Mouse (Mus musculus): Measurements from ENCODE around the gene Gm29609. TPM values are rescaled to one million over a fixed set of nuclear protein-coding genes. Genes with fewer than 3 reads are reported as not detected.

The Gm29609 gene
- total RNA-seq, 2 experiments from 2014 or later, result 3.5 to 3.8 TPM

DNA sequence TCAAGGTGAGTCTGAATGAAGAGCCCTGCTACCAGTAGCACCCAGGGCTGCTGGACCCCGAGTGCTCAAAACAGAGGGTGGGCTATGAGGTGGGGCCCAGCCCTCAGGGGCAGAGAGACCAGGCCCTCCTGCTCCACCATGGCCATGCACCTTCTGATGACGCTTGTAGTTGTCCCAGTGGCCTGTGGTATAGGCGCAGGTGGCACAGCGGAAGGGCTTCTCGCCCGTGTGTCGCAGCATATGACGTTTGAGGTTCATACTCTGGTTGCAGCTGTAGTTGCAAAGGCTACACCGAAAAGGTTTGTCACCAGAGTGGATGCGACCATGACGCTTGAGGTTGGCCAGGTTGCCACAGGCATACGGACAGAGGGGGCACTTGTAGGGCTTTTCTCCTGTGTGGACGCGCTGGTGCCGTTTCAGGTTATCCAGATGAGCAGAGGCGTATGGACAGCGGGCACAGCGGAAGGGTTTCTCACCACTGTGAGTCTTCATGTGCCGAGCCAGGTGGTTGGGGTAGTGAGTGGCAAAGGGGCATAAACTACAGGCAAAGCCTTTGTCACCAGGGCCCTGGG is 19.7 kb upstream of the Gm29609 start:
- intact Hi-C loops (cut with DNase I), result loop anchor here (10.0 kb wide), 1 partner anchor 245 kb away; no protein-coding TSS in a partner anchor

DNA sequence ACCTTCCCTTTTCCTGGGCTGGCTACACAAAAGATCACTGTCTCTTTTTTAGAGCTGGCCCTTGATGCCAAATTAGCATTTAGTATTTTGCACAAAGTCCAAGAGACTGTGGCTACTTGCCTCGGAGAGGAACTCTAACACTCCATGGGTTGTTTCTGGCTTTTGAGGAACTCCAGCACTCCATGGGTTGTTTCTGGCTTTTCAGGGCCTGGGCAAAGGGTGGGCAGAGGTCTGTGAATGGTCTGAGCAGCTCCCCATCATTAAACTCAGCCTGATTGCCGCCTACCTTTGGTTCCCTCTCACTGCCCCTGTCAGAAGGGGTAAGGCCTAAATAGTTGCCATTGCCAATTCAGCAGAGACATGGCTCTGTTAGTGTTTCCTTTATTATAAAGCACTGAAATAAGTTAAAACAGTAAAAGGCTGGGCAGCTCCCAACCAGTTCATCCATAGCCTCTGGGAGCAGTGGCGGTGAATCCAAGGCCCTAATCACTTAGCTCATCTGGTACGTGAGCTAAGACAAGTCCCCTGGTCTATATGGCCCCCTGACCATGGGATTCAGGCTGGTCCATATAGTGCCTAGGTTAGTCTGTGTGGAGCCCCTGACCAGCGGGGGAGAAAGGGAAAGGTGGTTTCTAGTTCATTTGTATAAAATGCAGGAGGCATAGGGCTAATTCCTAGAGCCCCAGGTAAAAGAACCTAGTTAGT is 19.1 kb upstream of the Gm29609 start:
- no peak for DNase-seq (ENCODE audit: low spot score in 2 of 2)
- intact Hi-C loops (cut with DNase I), result loop anchor here (10.0 kb wide), 1 partner anchor 244 kb away; no protein-coding TSS in a partner anchor

More for the DNA sequence above, 19.7 kb upstream of the Gm29609 start:
- DNase-seq (ENCODE audit: low spot score in 2 of 2), result no peak

DNA sequence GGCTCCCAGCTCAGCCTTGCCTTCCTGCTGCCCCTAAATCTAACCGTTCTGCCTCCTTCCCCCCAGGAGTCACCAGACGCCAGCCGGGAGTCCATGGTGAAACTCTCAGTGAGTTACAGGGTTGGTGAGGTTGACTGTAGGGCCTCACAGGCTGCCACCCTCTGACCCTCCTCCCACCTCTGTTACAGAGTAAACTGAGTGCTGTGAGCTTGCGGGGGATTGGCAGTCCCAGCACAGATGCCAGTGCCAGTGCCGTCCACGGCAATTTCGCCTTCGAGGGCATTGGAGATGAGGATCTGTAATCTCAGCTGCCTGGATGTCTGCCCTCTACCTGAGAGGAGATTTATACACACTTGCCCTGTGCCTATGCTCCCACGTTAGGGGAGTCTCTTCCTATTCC is 18.5 kb upstream of the Gm29609 start:
- intact Hi-C loops (cut with DNase I), result loop anchor here (10.0 kb wide), 1 partner anchor 243 kb away; no protein-coding TSS in a partner anchor
- DNase-seq (ENCODE audit: low spot score in 2 of 2), result no peak

DNA sequence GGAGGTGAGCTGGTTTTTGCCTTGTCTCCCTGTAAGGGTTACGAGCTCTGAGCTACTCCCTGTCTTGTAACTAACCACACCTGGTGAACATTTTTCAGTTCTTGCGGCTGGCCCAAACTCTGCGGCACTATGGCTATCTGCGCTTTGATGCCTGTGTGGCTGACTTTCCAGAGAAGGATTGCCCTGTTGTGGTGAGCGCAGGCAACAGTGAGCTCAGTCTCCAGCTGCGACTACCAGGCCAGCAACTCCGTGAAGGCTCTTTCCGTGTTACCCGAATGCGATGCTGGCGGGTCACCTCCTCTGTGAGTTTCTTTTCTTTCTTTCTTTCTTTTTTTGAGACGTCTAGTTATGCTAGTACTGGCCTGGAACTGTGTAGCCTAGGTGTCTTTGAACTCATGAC is 17.4 kb upstream of the Gm29609 start:
- DNase-seq (ENCODE audit: low spot score in 2 of 2), result no peak
- intact Hi-C loops (cut with DNase I), result loop anchor here (10.0 kb wide), 1 partner anchor 242 kb away; no protein-coding TSS in a partner anchor

DNA sequence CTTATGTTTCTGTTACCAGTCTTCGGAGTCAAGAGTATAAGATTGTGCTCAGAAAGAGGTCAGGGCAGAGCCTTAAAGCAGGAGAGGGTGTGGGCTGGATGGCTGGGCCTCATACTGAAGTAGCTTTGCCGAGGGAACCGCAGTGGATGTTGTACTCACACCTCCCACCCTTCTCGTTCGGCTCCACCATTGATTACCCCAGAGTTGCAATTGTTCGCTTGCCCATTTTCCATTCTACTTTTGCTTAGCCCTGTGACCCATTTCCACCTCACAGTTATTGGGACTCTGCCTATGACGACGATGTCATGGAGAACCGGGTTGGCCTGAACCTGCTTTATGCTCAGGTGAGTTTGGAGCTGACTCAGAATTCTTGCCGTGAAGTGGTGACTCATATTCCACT is 16.5 kb upstream of the Gm29609 start:
- intact Hi-C loops (cut with DNase I), result loop anchor here (10.0 kb wide), 1 partner anchor 241 kb away; no protein-coding TSS in a partner anchor
- DNase-seq (ENCODE audit: low spot score in 2 of 2), result no peak

DNA sequence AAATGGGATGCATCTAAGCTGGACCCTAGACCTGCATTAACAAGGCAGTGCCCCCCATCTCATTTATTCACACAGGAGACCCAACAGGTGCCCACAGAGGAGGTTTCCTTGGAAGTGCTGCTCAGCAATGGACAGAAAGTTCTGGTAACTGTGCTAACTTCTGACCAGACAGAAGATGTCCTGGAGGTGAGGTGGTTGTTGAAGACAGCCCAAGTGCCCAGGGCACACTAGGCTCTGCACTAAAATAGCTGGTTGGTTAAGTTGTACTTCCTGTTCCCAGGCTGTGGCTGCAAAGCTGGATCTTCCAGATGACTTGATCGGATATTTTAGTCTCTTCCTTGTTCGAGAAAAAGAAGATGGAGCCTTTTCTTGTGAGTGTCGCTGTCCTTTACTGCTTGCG is 16.0 kb upstream of the Gm29609 start:
- intact Hi-C loops (cut with DNase I), result loop anchor here (10.0 kb wide), 1 partner anchor 241 kb away; no protein-coding TSS in a partner anchor
- peak in 1 of 2 experiments; percentile 31 for DNase-seq (ENCODE audit: low spot score in 2 of 2)

DNA sequence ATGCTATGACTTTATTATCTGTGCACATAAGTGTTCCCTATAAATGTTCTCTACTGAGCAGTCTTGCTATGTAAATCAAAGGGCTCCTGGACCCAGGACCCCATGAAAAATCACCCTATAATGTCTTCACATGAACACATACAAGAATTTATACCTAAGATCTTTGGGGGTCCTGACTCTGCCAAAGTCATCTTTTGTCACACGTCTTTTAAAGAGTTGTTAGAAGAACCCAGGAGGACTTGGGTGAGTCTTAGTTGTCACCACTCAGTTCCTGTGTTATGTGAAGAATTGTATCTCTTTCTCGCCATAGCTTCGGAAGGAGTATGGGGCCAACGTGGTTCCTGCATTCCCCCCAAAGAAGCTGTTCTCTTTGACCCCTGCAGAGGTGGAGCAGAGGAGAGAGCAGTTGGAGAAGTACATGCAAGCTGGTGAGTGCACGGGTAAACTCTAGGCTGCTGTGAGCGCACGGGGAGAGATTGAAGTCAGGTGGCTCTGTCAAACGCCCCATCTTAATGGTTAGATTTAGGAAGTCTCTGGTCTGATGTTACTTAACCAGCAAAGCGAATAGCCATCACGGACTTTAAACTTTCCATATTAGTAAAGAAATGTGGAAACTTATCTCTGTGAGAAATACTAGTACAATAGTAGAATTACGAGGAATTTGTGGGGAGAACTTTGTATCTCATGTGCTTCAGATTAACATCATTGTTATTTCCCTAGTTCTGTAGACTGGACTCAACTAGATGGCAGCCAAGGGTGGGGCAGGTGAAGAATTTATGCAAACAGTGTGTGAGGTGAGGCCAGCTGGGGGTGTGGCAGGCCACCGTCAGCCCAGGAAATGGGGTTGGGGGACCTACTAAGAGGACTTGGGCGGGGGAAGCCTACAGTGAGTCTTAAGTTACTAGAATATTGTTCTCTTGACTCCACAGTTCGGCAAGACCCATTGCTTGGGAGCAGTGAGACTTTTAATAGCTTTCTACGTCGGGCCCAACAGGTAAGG is 15.1 kb upstream of the Gm29609 start:
- DNase-seq (ENCODE audit: low spot score in 2 of 2), result no peak
- intact Hi-C loops (cut with DNase I), result loop anchor here (10.0 kb wide), 1 partner anchor 240 kb away; no protein-coding TSS in a partner anchor

DNA sequence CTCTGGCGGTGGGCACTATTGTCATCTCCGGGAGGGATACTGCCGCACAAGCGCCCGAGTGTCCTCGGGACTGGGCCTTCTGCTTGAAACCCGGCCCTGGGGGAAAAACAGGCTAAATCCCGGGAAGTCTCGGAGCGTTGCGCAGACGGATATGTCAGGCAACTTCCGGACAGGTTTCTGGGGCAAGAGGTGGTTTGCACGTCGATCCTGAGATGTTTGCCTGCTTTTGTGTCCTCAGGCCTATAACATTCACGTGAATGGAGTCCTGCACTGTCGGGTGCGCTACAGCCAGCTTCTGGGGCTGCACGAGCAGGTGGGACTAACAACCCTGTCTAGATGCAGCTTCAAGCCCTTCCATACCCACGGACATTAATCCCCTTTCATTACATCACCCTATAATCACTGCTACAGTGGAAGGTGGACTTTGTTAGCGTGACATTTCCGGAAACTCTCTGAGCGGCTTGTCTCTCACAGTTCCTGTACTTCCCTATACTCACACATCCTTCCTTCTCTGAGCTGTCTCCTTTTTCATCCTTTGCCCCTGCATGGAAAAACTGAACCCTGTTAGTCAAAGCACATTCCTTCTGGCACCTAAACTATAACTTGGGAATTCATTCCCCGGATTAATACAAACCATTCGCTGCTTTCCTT is 14.0 kb upstream of the Gm29609 start:
- DNase-seq (ENCODE audit: low spot score in 2 of 2), result no peak
- intact Hi-C loops (cut with DNase I), result loop anchor here (1.0 to 10.0 kb wide), 3 partner anchors 8 to 239 kb away; partner anchors contain the start of gene Gtf3c2

DNA sequence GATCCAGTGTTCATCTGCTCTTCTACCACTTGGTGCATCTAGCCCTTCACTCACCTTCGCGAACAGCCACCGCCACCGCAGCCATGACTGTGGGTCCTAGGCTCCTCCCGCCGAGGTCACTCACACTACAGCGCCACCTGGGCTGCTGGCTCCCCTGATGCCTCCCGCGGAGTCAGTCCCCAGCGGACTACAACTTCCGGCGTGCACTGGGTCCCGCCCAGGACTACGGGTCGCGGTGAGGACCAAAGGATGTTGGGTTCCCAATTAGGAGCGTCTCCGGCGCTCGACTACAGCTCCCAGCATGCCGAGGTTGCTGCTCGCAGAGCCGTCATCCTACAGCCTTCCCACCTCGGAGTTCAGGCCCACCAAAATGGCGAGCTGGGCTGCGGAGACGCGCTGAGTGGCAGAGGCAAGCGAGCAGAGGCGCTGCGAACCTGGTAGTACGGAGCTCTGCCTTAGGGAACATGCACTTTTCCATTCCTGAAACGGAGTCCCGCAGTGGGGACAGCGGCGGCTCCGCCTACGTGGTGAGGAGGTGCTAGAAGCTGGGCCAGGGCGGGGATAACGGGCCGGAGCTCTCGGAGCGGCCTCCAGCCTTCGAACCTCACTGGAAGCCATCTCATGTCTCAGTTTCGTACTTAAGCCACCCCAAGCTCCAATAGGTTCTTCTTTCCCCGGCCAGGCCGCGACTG is 13.4 kb upstream of the Gm29609 start, which contains the start of the genes Snx17 and Eif2b4:
Snx17 (plus strand) TSS at position 289 of the 692 bp plus-strand sequence.
Eif2b4 (minus strand) TSS at position 492 of the 692 bp plus-strand sequence.
- intact Hi-C loops (cut with DNase I), result loop anchor here (1.0 to 10.0 kb wide), 3 partner anchors 8 to 238 kb away; partner anchors contain the start of gene Gtf3c2
- DNase-seq (ENCODE audit: low spot score in 2 of 2), result peak; percentile 100

DNA sequence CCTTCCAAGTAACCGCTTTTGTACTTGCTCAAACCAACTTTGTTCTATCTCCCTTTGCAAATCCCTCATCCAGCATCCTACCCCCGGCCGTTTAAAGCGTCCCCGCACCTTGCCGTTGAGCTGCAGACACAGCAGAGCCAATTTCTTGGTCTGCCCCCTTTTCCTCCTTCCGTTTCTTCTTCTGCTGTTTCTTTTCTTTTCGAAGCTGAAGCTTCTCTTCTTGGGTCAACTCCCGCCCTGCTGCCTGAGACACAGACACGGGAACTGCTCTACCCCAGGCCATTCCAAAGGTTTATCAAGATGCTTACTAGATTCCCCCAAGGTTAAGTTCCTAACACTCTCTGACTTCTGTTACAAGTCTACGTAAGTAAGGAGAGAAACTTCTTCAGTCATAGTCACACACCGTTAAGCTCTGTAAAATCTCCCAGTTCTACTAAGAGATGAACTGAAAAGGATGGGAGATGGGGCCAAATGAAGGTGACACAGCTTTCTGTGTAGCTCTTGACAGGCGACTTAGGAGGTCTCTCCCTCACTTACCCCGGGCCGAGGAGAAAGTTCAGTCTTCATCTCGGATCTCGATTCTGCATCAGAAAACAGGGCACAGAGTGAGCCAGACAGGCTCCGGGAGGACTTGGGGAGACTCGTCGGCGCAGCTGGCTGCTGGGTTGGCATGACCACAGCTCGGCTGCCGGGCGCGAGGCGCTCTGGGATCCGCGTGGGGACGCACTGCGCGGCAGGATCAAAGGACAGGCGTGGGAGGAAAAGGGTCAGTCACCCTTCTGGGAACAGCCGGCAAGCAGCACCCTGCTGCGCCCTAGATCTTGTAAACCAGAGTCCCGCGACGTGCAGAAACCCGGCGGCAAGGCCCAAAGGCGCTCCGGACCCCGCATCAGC is 12.6 kb upstream of the Gm29609 start:
- intact Hi-C loops (cut with DNase I), result loop anchor here (10.0 kb wide), 1 partner anchor 237 kb away; no protein-coding TSS in a partner anchor
- no peak for DNase-seq (ENCODE audit: low spot score in 2 of 2)

DNA sequence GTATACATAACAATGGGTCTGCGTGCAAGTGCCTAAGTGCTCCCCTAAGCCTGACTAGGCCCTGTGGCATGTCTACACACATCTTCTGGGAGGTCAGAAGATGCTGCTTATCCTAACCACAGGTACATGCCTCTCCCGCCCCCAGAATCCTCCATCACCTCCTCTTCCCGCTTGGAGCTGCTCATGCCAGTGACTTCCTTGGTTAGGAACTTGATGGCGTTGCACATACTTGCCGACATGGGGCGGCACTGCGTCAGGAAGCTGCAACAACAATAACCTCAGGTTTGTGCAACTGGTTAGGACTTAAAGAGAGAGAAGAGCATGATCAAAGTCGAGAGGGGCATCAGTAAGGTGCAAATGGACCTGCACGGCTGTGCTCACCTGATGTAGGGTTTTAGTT is 10.5 kb upstream of the Gm29609 start:
- DNase-seq (ENCODE audit: low spot score in 2 of 2), result no peak
- intact Hi-C loops (cut with DNase I), result loop anchor here (10.0 kb wide), 1 partner anchor 235 kb away; no protein-coding TSS in a partner anchor

DNA sequence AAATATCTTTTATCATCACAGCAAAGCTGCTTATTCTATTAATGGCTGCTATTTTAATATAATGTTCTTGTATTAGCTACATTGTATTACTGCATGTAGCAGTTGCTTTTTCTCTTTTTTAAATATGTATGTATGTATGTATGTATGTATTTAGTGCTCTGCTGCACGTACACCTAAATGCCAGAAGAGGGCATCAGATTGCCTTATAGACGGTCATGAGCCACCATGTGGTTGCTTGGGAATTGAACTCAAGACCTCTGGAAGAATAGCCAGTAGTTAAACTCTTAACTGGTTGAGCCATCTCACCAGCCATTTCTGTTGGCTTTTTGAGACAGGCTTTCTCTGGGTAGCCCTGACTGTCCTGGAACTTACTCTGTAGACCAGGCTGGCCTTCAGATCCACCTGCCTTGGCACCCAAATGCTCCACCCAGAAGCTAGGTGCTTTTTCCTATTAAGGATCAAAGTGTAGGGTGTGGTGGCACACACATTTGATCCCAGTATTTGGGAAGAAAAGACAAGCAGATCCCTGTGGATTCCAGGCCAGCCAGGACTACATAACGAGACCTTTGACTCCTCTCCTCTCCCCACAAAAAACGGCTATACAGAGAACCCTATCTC is 8.6 kb upstream of the Gm29609 start:
- intact Hi-C loops (cut with DNase I), result no loop called here
- no peak for DNase-seq (ENCODE audit: low spot score in 2 of 2)

DNA sequence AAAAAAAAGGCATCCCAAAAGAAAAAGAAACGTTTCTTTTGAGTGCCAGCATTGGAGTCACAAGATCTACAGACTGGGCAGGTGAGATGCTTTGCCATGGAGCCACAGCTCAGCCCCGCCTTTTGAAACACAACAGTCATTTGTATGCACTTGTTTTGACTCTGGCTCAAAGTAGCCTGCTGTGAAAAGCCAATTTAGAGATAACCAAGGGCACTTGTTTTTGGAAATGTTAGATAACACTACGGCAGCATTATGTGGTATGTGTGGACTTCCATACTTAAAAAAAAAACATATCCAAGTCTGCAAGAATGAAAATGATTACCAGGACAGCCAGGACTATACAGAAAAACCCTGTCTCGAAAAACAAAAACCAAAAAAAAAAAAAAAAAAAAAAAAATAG is 4.0 kb upstream of the Gm29609 start:
- no peak for DNase-seq (ENCODE audit: low spot score in 2 of 2)
- intact Hi-C loops (cut with DNase I), result no loop called here

DNA sequence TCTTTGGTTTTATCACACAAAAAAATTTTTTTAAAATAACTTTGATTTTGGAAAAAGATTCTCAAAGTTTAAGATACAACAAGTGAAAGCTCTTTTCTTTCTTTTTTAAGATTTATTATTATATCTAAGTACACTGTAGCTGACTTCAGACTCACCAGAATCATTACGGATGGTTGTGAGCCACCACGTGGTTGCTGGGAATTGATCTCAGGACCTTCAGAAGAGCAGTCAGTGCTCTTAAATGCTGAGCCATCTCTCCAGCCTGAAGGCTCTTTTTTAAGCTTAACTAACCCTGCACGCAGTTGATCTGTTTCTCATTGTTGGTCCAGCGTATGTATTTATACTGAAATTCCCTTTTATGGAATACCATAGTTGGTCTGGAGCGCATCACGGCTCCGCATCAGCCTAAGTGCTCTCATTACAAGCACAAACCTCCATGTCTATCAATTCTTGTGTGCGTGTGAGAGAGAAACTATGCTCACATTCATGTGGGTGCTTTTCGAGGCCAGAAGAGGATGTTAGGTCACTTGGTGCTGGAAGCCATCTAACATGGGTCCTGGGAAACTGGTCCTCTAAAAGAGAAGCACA is 1.6 kb upstream of the Gm29609 start:
- intact Hi-C loops (cut with DNase I), result no loop called here
- no peak for DNase-seq (ENCODE audit: low spot score in 2 of 2)

DNA sequence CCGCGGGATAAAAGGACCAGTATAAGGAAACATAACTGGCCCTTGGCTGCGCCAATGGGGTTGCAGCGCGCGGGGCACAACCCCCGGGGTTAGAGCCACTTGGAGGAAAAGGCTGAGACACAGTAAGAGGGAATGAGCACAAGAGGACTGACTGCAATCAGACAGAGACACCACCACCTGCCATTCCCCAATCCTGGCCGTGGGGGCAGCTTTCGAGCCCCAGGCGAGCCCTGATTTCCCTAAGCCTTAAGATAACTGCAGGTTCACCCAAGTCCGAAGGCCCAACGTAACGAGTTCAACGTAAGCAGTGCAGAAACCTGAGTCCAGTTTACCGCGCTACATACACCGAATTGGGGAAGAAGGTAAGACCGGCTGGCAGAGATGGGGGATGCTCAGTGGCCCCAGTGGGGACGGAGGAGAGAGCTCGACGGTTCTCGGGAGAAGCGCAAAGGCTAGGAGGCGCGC is 378 bp downstream of the Gm29609 start:
- intact Hi-C loops (cut with DNase I), result no loop called here
- peak; percentile 28 to 52 for DNase-seq (ENCODE audit: low spot score in 2 of 2)

DNA sequence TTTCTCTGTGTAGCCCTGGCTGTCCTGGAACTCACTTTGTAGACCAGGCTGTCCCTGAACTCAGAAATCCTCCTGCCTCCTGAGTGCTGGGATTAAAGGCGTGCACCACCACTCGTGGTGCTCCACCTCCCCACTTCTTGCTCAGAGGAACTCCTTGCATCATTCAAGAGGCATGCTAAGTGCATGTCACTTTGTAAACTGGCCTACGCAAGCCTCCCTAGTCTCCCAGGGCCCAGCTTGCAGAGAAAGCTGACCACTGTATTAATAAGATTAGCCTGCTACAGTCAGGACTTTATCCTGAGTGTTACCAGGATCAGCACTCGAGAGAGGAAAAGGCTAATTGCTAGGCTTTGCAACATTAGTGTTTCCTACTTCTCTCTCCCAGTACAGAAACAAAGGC is 11.1 kb downstream of the Gm29609 start:
- intact Hi-C loops (cut with DNase I), result no loop called here
- DNase-seq (ENCODE audit: low spot score in 2 of 2), result no peak

Data from left cerebral cortex, postnatal 25 days (tissue).